Mouse (Mus musculus) bone marrow macrophage, adult 2 months (primary cell): ENCODE data around the gene Dnmt3a.

Experiments
- CTCF ChIP-seq: IDR thresholded peaks from 2 replicates; pipeline ENCODE4 v1.5.1; 2012; ENCODE audit warnings: low read depth, mild to moderate bottlenecking, low read length, moderate library complexity
- POLR2A ChIP-seq: IDR thresholded peaks from 2 replicates; pipeline ENCODE4 v1.6.1; 2012; ENCODE audit warnings: mild to moderate bottlenecking, low read depth, low read length, borderline replicate concordance

GRCm38 (mm10) chr12:3862253-3862652, 56.4 kb downstream of the Dnmt3a start:
- TF ChIP-seq CTCF: no peak
- no peak for TF ChIP-seq POLR2A
